Mouse (Mus musculus) embryonic facial prominence, embryonic 15.5 days (tissue): ENCODE measurements around the gene Olfr679. TPM values are rescaled to one million over a fixed set of nuclear protein-coding genes. Genes with fewer than 3 reads are reported as not detected.
"Not testable (repeated sequence)": the region's sequence is repeated elsewhere in the genome, so short reads cannot be mapped to it uniquely, and the experiment has no call there.

ENCODE experiments used
- ATAC-seq: fragments of 200-750 bp; cut with Nextera tagmentation; 2 replicates; pipeline ENCODE4 v1.8.0; 2017; ENCODE audit warnings: low read depth, moderate TSS enrichment; ENCODE audit not compliant: insufficient number of reproducible peaks, low FRiP score, low TSS enrichment
- H3K27ac ChIP-seq: fragments of 300-500 bp; sonication (generic); replicated peaks from 2 replicates; pipeline ENCODE4 v1.5.1; 2015; ENCODE audit warnings: mild to moderate bottlenecking, inconsistent platforms
- H3K27me3 ChIP-seq: fragments of 300-500 bp; sonication (generic); 2 replicates; pipeline ENCODE4 v1.6.1; 2015; ENCODE audit warnings: inconsistent platforms
- H3K36me3 ChIP-seq: fragments of 300-500 bp; sonication (generic); 2 replicates; pipeline ENCODE4 v1.6.1; 2015; ENCODE audit warnings: mild to moderate bottlenecking, inconsistent platforms
- H3K4me1 ChIP-seq: fragments of 300-500 bp; sonication (generic); 2 replicates; pipeline ENCODE4 v1.6.1; 2015; ENCODE audit warnings: inconsistent platforms
- H3K4me2 ChIP-seq: fragments of 300-500 bp; sonication (generic); replicated peaks from 2 replicates; pipeline ENCODE4 v1.6.1; 2015; ENCODE audit warnings: mild to moderate bottlenecking, inconsistent platforms
- H3K4me3 ChIP-seq: fragments of 300-500 bp; sonication (generic); replicated peaks from 2 replicates; pipeline ENCODE4 v1.5.1; 2015; ENCODE audit warnings: mild to moderate bottlenecking, inconsistent platforms
- H3K9ac ChIP-seq: fragments of 300-500 bp; sonication (generic); 2 replicates; pipeline ENCODE4 v1.6.1; 2015; ENCODE audit warnings: inconsistent platforms
- H3K9me3 ChIP-seq: fragments of 300-500 bp; sonication (generic); replicated peaks from 2 replicates; pipeline ENCODE4 v1.6.1; 2016; ENCODE audit warnings: inconsistent platforms
- WGBS: fragments of 180-500 bp; shearing (Covaris S2); methylation state at CpG from one replicate; pipeline ENCODE4 v1.1.7; 2015; 5-methylcytosine and 5-hydroxymethylcytosine counted together
- polyA plus RNA-seq: library from polyadenylated mRNA; unstranded; fragments of >200 nt; fragmentation: Nextera tagmentation; extraction: Ambion mirVana; gene quantifications from 2 replicates; pipeline ENCODE4 v1.2.1, GENCODE M21; 2015

The Olfr679 gene
- polyA plus RNA-seq, result 0.04 and 0.21 TPM in 2 replicates

GRCm38 (mm10) chr7:105080905-105081304, at the start of gene Olfr679:
Gene Olfr679, plus strand, starts transcription at chr7:105081205.
- Histone ChIP-seq H3K36me3 (no peaks in the 10 kb centered on the region), H3K9ac (no peak within 1 kb of the TSS), H3K9me3 (no peaks in the 10 kb centered on the region), H3K27me3 (no peaks in the 10 kb centered on the region), H3K4me3 (no peak within 1 kb of the TSS), H3K27ac (no peak within 1 kb of the TSS), H3K4me2 (no peak within 1 kb of the TSS), H3K4me1 (no peaks in the 10 kb centered on the region)
- ATAC-seq, result no peak
- WGBS, result 49% methylated on average over 1 of the region's 1 CpGs

- H3K36me3 ChIP-seq, result no peaks in the 10 kb centered on the region
- no peaks in the 10 kb centered on the region for H3K9me3 ChIP-seq
- no peak for ATAC-seq
- no peaks in the 10 kb centered on the region for H3K4me1 ChIP-seq
- H3K4me3 ChIP-seq, result no peak within 1 kb of the TSS
- no peak within 1 kb of the TSS for H3K27ac ChIP-seq
- no peaks in the 10 kb centered on the region for H3K27me3 ChIP-seq
- no peak within 1 kb of the TSS for H3K9ac ChIP-seq
- H3K4me2 ChIP-seq, result no peak within 1 kb of the TSS
These were observed 48.6 kb upstream of the Olfr679 start, which contains the start of gene Olfr676 for GRCm38 (mm10) chr7:105032398-105032797. Gene Olfr676, plus strand, starts transcription at chr7:105032698.

DNA sequence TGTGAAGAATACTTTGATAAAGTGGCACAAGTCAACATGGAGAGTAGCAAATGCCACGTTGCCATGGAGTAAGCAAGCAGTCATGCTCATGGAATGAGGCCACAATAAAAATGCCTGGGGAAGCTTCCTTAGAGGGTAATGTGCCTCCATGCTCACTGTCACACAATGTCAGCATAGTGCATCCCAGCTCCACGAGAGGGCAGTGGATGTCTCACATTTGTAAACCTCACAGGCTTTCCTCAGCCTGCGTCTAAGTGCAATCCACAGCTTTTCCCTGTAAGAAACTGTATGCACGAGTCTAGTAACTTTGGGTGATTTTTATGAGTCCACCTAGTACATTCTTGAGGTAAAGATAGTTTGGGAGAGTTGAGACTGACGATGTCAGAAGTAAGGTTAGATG, 47.2 kb upstream of the Olfr679 start:
- WGBS, result 48% methylated on average over 5 of the region's 5 CpGs
- not testable (repeated sequence) for H3K36me3 ChIP-seq, H3K27me3 ChIP-seq, H3K9me3 ChIP-seq, ATAC-seq, H3K4me3 ChIP-seq, H3K27ac ChIP-seq, H3K9ac ChIP-seq, H3K4me1 ChIP-seq, H3K4me2 ChIP-seq

DNA sequence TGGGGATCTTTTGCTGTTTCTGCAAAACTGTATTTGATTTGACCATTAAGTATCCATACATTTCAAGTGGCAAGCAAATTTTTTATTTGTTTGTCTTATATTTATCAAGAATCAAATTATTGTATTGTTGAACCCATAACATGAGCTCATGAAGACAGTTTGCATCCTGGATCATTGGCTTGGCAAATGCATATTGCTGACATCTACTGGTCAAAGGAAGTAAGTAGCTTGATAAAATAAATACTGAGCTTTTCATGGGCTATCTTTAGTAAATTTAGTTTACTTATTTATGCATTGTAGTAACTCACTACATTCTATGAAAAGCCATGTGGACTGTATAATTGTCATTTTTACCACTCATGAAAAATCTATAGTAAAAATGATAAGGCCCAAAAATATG, 22.1 kb upstream of the Olfr679 start:
- no peaks in the 10 kb centered on the region for H3K4me1 ChIP-seq
- H3K4me2 ChIP-seq, result no peak overlapping the region
- no peak for ATAC-seq
- no peaks in the 10 kb centered on the region for H3K27me3 ChIP-seq
- no peak overlapping the region for H3K9ac ChIP-seq
- no peaks in the 10 kb centered on the region for H3K36me3 ChIP-seq
- no peak overlapping the region for H3K4me3 ChIP-seq
- H3K27ac ChIP-seq, result no peak overlapping the region
- H3K9me3 ChIP-seq, result no peaks in the 10 kb centered on the region

GRCm38 (mm10) chr7:105064175-105064574, 16.8 kb upstream of the Olfr679 start, which contains the start of gene Olfr678:
Gene Olfr678, plus strand, starts transcription at chr7:105064475.
- H3K4me3 ChIP-seq, result no peak within 1 kb of the TSS
- no peaks in the 10 kb centered on the region for H3K36me3 ChIP-seq
- no peaks in the 10 kb centered on the region for H3K4me1 ChIP-seq
- H3K27me3 ChIP-seq, result no peaks in the 10 kb centered on the region
- WGBS, result 96% methylated on average over 1 of the region's 1 CpGs
- H3K27ac ChIP-seq, result no peak within 1 kb of the TSS
- ATAC-seq, result no peak
- no peak within 1 kb of the TSS for H3K9ac ChIP-seq
- H3K9me3 ChIP-seq, result no peaks in the 10 kb centered on the region
- no peak within 1 kb of the TSS for H3K4me2 ChIP-seq

GRCm38 (mm10) chr7:105092717-105093116, 11.7 kb downstream of the Olfr679 start, which contains the start of gene Olfr680-ps1:
Gene Olfr680-ps1, minus strand, starts transcription at chr7:105092817.
- H3K9me3 ChIP-seq, H3K27ac ChIP-seq, H3K4me2 ChIP-seq, H3K36me3 ChIP-seq, ATAC-seq, H3K4me1 ChIP-seq, H3K27me3 ChIP-seq, H3K9ac ChIP-seq, H3K4me3 ChIP-seq: not testable (repeated sequence)

GRCm38 (mm10) chr7:105116536-105116935, 35.5 kb downstream of the Olfr679 start, which contains the start of gene Olfr681:
Gene Olfr681, plus strand, starts transcription at chr7:105116836.
- H3K27ac ChIP-seq, result no peak within 1 kb of the TSS
- no peaks in the 10 kb centered on the region for H3K36me3 ChIP-seq
- no peak within 1 kb of the TSS for H3K9ac ChIP-seq
- no peak within 1 kb of the TSS for H3K4me3 ChIP-seq
- no peak for ATAC-seq
- H3K4me1 ChIP-seq, result no peaks in the 10 kb centered on the region
- no peaks in the 10 kb centered on the region for H3K27me3 ChIP-seq
- H3K9me3 ChIP-seq, result no peaks in the 10 kb centered on the region
- H3K4me2 ChIP-seq, result no peak within 1 kb of the TSS

Other genes with a start within 250 kb of the Olfr679 start
- gene Usp17lb, start 238.6 kb upstream of the Olfr679 start, polyA plus RNA-seq, result not detected in 2 replicates
- gene Usp17la, start 224.2 kb upstream of the Olfr679 start, polyA plus RNA-seq, result 0.12 TPM in 1 of 2 replicates, not detected in the other
- gene Olfr665, start 203.2 kb upstream of the Olfr679 start, polyA plus RNA-seq, result 0.20 TPM in 1 of 2 replicates, not detected in the other
- 0.22 and 0.89 TPM in 2 replicates for gene Olfr666, start 185.3 kb upstream of the Olfr679 start, polyA plus RNA-seq
- gene Olfr667, start 159.7 kb upstream of the Olfr679 start, polyA plus RNA-seq, result not detected in 2 replicates
- not detected in 2 replicates for gene Olfr668, start 153.1 kb upstream of the Olfr679 start, polyA plus RNA-seq
- gene Olfr669, start 147.0 kb upstream of the Olfr679 start, polyA plus RNA-seq, result 0.23 and 0.50 TPM in 2 replicates
- not detected in 2 replicates for gene Olfr670, start 118.6 kb upstream of the Olfr679 start, polyA plus RNA-seq
- 0.08 and 0.22 TPM in 2 replicates for gene Olfr671, start 102.1 kb upstream of the Olfr679 start, polyA plus RNA-seq
- gene Olfr672, start 79.2 kb upstream of the Olfr679 start, polyA plus RNA-seq, result 0.51 and 1.5 TPM in 2 replicates
- not detected in 2 replicates for gene Olfr675, start 52.7 kb upstream of the Olfr679 start, polyA plus RNA-seq
- gene Olfr676, start 48.5 kb upstream of the Olfr679 start, polyA plus RNA-seq, result not detected in 2 replicates
- 0.47 TPM in 1 of 2 replicates, not detected in the other for gene Olfr677, start 29.8 kb upstream of the Olfr679 start, polyA plus RNA-seq
- not detected in 2 replicates for gene Olfr678, start 16.7 kb upstream of the Olfr679 start, polyA plus RNA-seq
- gene Olfr680-ps1, start 11.6 kb downstream of the Olfr679 start, polyA plus RNA-seq, result not detected in 2 replicates
- 0.11 and 0.71 TPM in 2 replicates for gene Olfr681, start 35.6 kb downstream of the Olfr679 start, polyA plus RNA-seq
- 0.61 TPM in 1 of 2 replicates, not detected in the other for gene Olfr683, start 65.8 kb downstream of the Olfr679 start, polyA plus RNA-seq
- not detected in 2 replicates for gene Olfr684, start 82.4 kb downstream of the Olfr679 start, polyA plus RNA-seq
- 0.25 and 0.27 TPM in 2 replicates for gene Olfr685, start 104.8 kb downstream of the Olfr679 start, polyA plus RNA-seq
- gene Olfr686, start 126.3 kb downstream of the Olfr679 start, polyA plus RNA-seq, result 0.09 TPM in 1 of 2 replicates, not detected in the other
- gene Olfr688, start 206.9 kb downstream of the Olfr679 start, polyA plus RNA-seq, result 0.17 TPM in 1 of 2 replicates, not detected in the other
- 0.20 and 0.53 TPM in 2 replicates for gene Olfr689, start 230.0 kb downstream of the Olfr679 start, polyA plus RNA-seq